Mouse (Mus musculus) erythroid progenitor cell, adult 5-6 weeks (primary cell): ENCODE data around the gene Akna. TPM values are rescaled to one million over a fixed set of nuclear protein-coding genes. Genes with fewer than 3 reads are reported as not detected.
"Not testable (repeated sequence)": the region's sequence is repeated elsewhere in the genome, so short reads cannot be mapped to it uniquely, and the experiment has no call there.

Experiments
- ATAC-seq: replicated peaks from 2 replicates; pipeline ENCODE4 v1.8.0; 2016; ENCODE audit warnings: moderate number of reproducible peaks, mild to moderate bottlenecking, moderate TSS enrichment, inconsistent platforms; ENCODE audit not compliant: poor library complexity, low FRiP score, severe bottlenecking
- total RNA-seq, 2 experiments: library from RNA; stranded (forward) in 1 of 2; stranded (reverse) in 1 of 2; fragments of 150-400 nt in 1 of 2; fragments of 186-747, 209-891 nt in 1 of 2; gene quantifications; 2 replicates each; pipeline versions ENCODE4 v1.2.3 to v1.2.4; 2015 to 2017; ENCODE audit warnings: low replicate concordance in 2 of 2

Akna gene
- total RNA-seq, 2 experiments from 2014 or later, result 12.0 to 26.4 TPM

GRCm38 (mm10) chr4:63343608-63344007, 59.5 kb downstream of the Akna start:
- ATAC-seq, result no peak

GRCm38 (mm10) chr4:63342491-63342890, 60.7 kb downstream of the Akna start:
- no peak for ATAC-seq

- no peak for ATAC-seq
Observed at GRCm38 (mm10) chr4:63338414-63339076, 64.6 kb downstream of the Akna start.

DNA sequence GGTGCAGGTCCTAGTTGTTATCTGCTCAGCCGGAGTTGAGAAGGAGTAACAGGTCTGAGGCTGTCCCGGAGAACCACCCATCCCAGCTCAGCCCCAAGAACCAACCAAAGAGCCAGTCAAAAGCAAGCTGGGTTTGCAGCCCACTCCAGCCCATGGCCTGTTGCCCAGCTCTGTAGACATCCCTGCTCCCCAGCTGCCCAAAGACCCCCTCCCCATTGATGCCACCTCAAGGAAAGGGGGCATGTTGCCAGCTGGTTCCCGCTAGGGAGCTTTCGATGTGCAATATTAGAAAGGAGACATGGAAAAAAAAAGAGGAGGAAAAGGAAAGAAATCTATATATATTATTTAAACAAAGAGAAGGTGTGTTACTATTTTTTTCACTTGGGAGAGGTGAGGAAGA, 69.8 kb downstream of the Akna start:
- ATAC-seq, result no peak

DNA sequence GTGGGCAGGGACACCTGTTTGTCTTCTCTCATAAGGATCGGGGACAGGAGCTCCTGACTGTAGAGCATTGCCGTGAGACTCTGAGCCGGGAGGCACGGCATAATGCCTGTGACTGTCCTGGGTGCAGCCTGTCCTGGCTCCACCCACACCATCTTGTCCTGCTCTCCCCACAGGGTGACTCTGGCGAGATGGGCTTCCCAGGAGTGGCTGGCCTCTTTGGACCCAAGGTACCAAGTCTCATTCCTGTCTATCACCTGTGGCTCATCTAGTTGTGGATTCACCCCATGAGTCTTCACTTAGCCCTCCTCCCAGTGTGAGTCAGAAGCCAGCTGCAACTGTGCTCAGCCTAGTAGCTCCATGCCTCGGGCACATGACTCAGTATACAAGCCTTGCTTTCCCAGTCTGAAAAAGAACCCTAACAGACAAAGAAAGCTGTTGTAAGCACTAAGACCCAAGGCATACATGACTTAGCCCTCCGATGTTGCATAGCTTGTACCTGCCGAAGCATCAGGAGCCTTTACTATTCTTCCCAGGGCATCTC, 79.8 kb downstream of the Akna start:
- ATAC-seq, result no peak

GRCm38 (mm10) chr4:63319566-63319965, 83.6 kb downstream of the Akna start:
- not testable (repeated sequence) for ATAC-seq

Other genes starting within 250 kb of the Akna start
- gene Ambp, start 248.6 kb downstream of the Akna start, total RNA-seq (2015; ENCODE audit: low replicate concordance), result not detected in 2 replicates
- not detected in 2 replicates for gene Ambp, start 248.6 kb downstream of the Akna start, total RNA-seq (2017; ENCODE audit: low replicate concordance)
- gene Kif12, start 231.2 kb downstream of the Akna start, total RNA-seq (2015; ENCODE audit: low replicate concordance), result not detected in 2 replicates
- gene Kif12, start 231.2 kb downstream of the Akna start, total RNA-seq (2017; ENCODE audit: low replicate concordance), result not detected in 2 replicates
- gene Col27a1, start 189.3 kb downstream of the Akna start, total RNA-seq (2015; ENCODE audit: low replicate concordance), result 0.36 and 0.42 TPM in 2 replicates
- gene Col27a1, start 189.3 kb downstream of the Akna start, total RNA-seq (2017; ENCODE audit: low replicate concordance), result under 0.01 TPM in 1 of 2 replicates, not detected in the other
- 16.6 and 43.6 TPM in 2 replicates for gene Orm1, start 58.8 kb downstream of the Akna start, total RNA-seq (2015; ENCODE audit: low replicate concordance)
- gene Orm1, start 58.8 kb downstream of the Akna start, total RNA-seq (2017; ENCODE audit: low replicate concordance), result 5.5 and 23.5 TPM in 2 replicates
- not detected in 2 replicates for gene Orm3, start 47.2 kb downstream of the Akna start, total RNA-seq (2015; ENCODE audit: low replicate concordance)
- gene Orm3, start 47.2 kb downstream of the Akna start, total RNA-seq (2017; ENCODE audit: low replicate concordance), result not detected in 2 replicates
- gene Orm2, start 40.9 kb downstream of the Akna start, total RNA-seq (2015; ENCODE audit: low replicate concordance), result not detected in 2 replicates
- not detected in 2 replicates for gene Orm2, start 40.9 kb downstream of the Akna start, total RNA-seq (2017; ENCODE audit: low replicate concordance)
- gene Whrn, start 92.6 kb upstream of the Akna start, total RNA-seq (2015; ENCODE audit: low replicate concordance), result 0.84 TPM in 1 of 2 replicates, not detected in the other
- gene Whrn, start 92.6 kb upstream of the Akna start, total RNA-seq (2017; ENCODE audit: low replicate concordance), result 0.77 TPM in 1 of 2 replicates, not detected in the other
- gene Atp6v1g1, start 141.4 kb upstream of the Akna start, total RNA-seq (2015; ENCODE audit: low replicate concordance), result 83.0 and 91.2 TPM in 2 replicates
- 52.5 and 69.6 TPM in 2 replicates for gene Atp6v1g1, start 141.4 kb upstream of the Akna start, total RNA-seq (2017; ENCODE audit: low replicate concordance)
- 0.42 and 1.4 TPM in 2 replicates for gene Tmem268, start 155.4 kb upstream of the Akna start, total RNA-seq (2015; ENCODE audit: low replicate concordance)
- 2.0 and 2.1 TPM in 2 replicates for gene Tmem268, start 155.4 kb upstream of the Akna start, total RNA-seq (2017; ENCODE audit: low replicate concordance)
- not detected in 2 replicates for gene Gm11213, start 201.9 kb upstream of the Akna start, total RNA-seq (2015; ENCODE audit: low replicate concordance)
- gene Gm11213, start 201.9 kb upstream of the Akna start, total RNA-seq (2017; ENCODE audit: low replicate concordance), result not detected in 2 replicates
- gene Tex48, start 219.1 kb upstream of the Akna start, total RNA-seq (2015; ENCODE audit: low replicate concordance), result not detected in 2 replicates
- not detected in 2 replicates for gene Tex48, start 219.1 kb upstream of the Akna start, total RNA-seq (2017; ENCODE audit: low replicate concordance)